Mouse (Mus musculus) cerebral cortex, adult 2 months (tissue): ENCODE results near the gene Dmd.

Source experiments
- WGBS: fragments of 180-500 bp; shearing (Covaris S2); methylation state at CpG from one replicate; pipeline ENCODE4 v1.1.7; 2018; 5-methylcytosine and 5-hydroxymethylcytosine counted together

Dmd gene

DNA sequence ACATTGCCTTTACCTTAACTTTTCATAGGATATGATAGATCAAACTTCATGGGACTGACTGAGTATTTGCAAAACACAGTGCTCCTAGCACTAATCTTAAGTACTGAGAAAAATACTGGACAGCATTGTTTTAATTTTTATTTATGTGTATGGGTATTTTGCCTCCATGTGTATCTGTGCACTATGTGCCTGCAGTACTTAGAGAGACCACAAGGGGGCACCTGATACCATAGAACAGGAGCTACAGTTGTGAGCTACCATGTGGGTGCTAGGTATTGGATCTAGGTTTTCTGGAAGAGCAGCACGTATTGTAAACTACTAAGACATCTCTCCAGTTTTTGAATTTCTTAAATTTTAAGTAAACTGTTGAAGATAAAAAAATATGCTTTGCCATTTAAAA is 1505.8 kb downstream of the Dmd start:
- 83% methylated on average over 1 of the region's 1 CpGs for WGBS

- 34% methylated on average over 3 of the region's 3 CpGs for WGBS
These were observed 1566.1 kb downstream of the Dmd start for GRCm38 (mm10) chrX:84514650-84515366.

DNA sequence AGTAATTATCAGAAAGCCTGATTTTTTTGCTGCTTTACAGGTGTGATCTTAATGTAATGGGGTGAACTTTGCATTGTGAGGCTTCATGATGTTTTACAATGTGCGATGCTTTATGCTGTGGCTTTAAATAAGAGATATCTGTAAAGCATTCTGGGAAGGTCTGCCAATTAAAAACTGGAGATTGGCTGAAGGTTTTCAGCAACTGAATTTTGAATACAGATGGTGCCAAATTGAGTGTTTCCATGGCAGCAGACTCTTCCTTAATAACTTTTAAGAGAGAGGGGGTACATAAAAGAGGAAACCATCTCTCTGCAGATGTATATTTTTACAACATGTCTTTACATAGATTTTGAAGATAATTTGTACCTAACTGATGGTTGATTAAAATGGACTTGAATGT is 1603.3 kb downstream of the Dmd start:
- 51% methylated on average over 1 of the region's 1 CpGs for WGBS

DNA sequence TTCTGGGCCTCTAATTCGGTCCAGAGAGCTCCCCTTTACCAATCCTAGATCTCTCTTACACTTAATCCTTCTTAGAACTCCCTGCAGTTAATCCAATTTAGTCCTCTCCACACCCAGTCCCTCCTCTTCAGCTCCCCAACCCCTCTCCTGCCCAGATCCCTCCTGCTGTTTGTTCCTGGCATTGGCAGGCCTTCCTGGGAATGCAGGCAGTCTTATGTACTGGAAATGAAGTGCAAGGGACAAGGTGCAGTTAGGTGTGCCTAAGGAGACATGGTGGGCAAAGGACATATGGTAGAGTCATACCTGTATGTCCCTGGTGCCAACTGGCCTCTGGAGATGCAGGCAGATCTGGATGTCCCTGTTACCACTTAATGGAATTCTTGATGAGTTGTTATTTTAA is 1604.8 kb downstream of the Dmd start:
- 58% methylated on average over 1 of the region's 1 CpGs for WGBS

DNA sequence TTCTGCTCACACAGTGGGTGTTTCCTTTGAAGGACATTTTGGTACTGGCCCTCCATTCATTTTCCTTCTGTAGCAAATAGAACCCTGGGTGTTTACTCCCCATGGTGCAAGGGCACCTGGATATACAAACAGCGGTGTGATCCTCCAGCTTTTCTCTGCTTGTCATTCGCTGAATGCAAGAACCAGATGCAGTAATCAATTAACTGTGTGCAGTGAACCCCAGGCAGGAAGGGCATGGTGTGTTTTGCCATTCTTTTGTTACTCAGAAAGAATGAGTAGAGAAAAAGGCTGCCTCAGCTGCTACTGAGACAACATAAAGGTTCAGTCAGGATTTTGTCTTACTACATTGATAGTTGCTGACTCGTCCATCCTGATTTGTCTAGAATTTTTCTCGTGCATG is 1799.0 kb downstream of the Dmd start:
- whole genome bisulfite sequencing, result 56% methylated on average over 4 of the region's 4 CpGs

DNA sequence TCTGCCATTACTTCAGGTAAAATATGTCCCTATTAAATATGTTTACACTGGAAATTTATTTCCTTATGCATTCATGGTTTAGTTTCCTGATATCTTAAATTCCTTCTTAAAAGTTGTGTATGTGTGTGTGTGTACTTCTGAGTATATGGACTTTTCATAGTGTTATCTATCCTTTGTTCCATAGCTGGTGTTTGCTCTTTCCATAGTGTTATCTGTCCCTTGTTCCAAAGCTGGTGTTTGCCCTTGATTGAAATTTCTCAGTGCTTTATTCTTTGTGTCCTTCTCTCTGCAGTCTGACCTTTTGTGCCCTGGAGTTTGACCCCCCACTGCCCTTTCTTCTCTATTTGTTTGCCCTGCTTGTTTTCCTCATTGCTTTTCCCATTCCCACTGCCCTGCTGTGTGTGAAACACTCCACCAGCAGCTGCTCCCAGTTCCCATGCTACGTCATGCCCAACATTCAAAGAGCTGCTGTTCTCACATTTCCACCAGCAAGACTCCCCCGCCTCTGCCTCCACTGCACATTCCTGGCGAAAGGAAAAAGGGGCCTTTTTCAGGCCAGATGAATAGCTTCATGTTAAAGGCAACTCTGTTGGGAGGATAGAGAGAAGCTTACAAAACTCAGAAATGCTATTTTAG is 1911.5 kb downstream of the Dmd start:
- 30% methylated on average over 3 of the region's 3 CpGs for WGBS

GRCm38 (mm10) chrX:84873090-84873489 is 1924.4 kb downstream of the Dmd start:
- 83% methylated on average over 4 of the region's 4 CpGs for WGBS

DNA sequence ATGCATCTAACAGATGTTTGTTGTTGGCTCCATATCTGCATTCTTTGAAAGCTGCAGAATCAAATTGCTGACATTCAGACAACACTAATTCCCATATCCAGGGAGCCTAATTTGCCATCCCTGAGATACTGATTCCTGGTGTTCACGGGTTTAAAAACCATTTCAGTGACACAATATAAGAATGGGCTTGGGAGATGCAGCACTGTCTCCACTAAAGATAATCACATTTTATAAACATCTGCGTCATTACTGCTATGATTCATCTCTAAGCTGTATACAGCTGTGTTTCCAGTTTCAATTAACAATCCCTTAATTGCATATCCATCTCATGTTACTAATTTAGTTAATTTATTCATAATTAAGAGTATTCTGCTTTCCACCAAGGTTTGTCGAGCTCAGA is 1929.5 kb downstream of the Dmd start:
- 48% methylated on average over 3 of the region's 3 CpGs for WGBS

DNA sequence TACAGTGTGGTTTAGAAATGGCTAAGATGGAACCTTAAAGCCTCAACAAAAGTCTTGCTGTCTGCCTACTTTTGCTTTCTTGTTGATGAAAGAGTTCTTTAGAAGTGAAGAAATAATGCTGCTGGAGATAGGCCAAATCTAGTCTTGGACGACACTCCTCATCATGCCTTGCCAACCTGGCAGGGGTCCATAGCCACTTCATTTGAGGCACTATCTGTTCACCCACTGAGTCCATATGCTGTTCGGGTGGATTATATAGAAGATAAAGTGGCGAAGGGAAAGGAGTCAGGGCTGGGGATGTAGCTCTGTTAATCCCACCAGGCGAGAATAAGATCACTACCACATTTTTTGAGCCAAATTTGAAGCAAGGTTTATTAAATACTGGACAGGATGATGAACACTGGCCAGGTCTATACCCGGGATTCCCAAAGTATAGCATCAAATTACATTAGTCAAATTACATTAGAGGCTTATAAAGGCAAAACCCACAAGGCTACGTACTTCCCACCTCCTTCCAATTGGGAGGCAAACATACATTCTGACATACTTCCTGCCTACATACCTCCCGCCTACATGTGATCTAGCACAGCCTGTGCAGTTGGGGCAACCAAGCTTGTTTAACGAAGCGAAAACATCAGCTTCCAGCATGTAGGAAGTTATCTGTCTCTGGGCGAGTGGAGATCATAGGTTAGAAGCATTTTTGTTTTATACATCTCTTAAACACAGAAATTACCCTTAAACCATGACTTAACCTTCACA is 1984.2 kb downstream of the Dmd start:
- 51% methylated on average over 10 of the region's 10 CpGs for WGBS

DNA sequence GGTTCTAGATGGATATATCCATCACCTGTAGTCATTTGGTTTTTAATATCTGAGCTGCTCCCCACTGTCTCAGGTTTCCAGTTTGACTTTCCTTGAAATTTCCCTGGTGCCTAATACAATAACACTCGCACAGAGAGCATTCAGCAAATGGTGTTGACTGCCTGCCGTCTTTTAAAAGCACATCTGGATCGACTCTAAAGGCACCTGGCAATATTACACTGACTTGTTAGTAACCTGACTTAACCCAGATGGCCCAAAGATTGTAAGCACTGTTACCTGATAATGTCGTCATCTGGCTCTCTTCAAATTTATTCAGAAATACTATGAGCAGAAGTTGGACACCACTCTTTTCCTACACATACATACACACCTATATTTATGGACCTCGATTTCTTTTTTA is 2011.9 kb downstream of the Dmd start:
- 88% methylated on average over 5 of the region's 5 CpGs for WGBS

DNA sequence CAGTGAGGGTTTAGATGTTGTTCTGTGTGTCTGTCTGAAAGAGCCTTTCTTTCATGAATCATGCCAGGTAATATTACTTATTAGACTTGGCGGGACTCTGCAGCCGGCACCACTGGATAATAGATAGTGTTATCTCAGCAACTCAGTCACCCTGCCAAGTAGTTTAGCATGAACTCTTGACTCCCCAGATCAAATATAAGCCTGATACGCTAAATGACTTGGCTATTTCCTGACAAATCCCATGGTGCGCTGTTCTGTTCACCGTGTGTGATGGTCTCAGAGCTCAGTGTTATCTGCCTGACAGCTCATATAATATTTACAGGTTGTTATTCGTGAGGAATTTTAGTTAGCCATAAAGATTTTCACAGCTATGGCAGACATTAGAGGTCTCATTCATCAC is 2012.3 kb downstream of the Dmd start:
- 91% methylated on average over 6 of the region's 6 CpGs for WGBS

- 39% methylated on average over 8 of the region's 8 CpGs for WGBS
These were observed 2092.9 kb downstream of the Dmd start for GRCm38 (mm10) chrX:85041466-85042058.

DNA sequence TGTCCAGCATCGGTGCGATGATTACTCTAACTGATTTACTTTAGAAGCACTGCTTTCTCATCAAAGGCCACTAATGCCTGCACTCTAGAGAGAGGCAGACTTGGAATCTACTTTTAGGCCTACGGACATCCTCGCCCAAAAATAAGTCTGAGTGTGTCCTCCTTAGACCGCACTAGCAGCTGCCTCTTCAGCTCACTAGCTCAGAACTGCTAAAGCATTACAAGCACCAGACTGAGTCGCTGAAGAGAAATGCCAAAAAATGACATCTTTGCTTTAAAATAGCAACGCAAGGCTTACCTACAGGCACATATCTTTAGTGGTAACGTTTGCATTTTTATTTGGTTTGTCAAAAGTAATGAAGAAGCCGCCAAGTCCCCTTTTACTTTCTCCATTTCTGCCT is 2098.0 kb downstream of the Dmd start:
- 57% methylated on average over 9 of the region's 9 CpGs for WGBS

- WGBS, result 2% methylated on average over 44 of the region's 47 CpGs
These were observed 2099.8 kb downstream of the Dmd start for GRCm38 (mm10) chrX:85048141-85049110.

DNA sequence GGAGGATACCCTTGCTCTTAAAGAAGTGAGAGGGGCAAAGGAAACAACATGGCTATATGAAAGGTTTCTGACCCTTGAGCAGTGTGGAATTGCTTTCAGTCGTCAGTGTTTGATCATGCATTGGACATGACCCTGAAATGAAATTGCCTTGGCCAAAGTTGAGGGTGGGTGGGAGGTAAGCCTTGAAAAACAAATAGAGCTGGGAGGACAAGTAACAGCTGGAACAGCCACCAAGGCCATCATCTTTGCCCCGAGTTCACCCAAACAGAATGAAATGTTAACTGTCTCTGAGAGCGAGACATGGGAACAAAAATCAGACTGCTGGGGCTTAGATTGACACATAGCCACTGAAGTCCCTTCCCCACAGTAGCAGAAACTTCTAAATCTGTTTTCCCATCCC is 2100.9 kb downstream of the Dmd start:
- WGBS, result 35% methylated on average over 3 of the region's 3 CpGs

- 66% methylated on average over 4 of the region's 4 CpGs for WGBS
These were observed 2124.9 kb downstream of the Dmd start for GRCm38 (mm10) chrX:85073602-85074001.

GRCm38 (mm10) chrX:85076845-85077244 is 2128.2 kb downstream of the Dmd start:
- 69% methylated on average over 1 of the region's 1 CpGs for WGBS

DNA sequence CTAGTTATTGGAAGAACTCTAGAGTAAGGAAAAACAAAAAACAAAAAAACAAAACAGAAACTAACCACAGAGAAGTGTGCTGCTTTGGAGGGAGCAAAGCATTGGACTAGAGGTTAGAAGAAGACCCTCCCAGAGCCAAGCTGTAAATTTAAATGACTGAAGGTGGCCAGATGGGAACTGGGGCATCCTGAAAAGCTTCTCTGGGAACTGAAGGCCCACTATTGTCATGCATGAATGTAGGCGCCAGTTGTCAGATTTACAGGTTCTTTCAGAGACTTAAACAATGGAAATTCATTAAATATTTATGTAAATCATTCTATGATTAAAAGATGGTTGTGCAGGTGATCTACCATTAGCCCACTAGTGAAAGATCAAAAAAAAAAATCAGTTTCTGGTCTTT is 2128.9 kb downstream of the Dmd start:
- WGBS, result 86% methylated on average over 1 of the region's 1 CpGs

- WGBS, result 88% methylated on average over 2 of the region's 2 CpGs
These were observed 2130.5 kb downstream of the Dmd start for GRCm38 (mm10) chrX:85079174-85079573.

DNA sequence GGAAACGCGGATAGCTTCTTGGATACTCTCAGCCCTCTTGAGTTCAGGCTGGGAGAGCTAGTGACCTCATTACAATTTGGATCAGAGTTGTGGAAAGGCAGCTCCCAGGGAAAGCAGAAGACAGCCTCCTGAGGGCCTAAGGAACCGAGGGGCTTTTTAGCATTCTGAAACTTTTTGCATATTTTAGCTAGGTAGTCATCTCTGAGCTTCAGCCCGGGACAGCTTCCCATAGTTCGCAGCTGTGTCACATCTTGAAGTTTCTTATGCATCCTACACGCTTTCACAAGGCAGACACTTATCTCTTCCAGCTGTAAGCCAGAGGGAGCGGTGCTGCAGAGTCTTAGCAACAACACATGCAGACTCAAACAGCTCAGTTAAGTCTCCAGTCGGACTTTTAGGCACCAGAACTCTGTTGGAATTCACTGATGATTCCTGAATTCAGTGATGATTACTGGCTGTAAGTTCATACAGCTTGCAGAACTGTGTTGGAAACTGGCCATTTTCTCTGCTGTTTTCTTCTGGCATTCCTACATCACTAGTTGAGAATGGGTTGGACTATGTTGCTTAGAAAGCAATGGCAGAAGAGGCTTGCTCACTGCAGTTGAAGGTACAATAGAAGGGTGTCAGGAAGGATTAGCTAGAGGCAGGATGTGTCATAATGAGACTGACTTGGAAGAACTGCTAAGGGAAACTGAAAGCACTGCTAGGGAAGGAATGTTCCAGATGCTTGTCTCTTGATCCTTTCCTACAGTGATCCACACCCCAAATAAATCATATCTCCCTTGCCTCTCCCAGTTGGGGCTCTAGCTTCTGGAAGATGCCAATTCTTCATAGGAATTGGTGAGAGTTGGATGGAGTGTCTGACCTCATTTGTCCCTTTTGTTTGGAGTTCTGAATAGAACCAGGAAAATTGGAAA is 2135.8 kb downstream of the Dmd start:
- 25% methylated on average over 8 of the region's 8 CpGs for WGBS
